Mouse (Mus musculus) CH12.LX (cell line): ENCODE data around the gene Gm20388.

ENCODE experiments used
- CHD1 ChIP-seq: IDR thresholded peaks from 2 replicates; pipeline ENCODE4 v1.6.1; 2012; ENCODE audit warnings: low read depth, low read length, improper control_type of control experiment, inconsistent platforms
- CTCF ChIP-seq, 2 experiments: IDR thresholded peaks in 1 of 2; conservative IDR thresholded peaks in 1 of 2; 2 replicates each; pipeline ENCODE4 v1.5.1; 2011 to 2012; ENCODE audit warnings: low read depth in 2 of 2, low read length in 2 of 2, improper control_type of control experiment in 1 of 2, inconsistent platforms in 1 of 2, mild to moderate bottlenecking in 1 of 2, moderate library complexity in 1 of 2
- ETS1 ChIP-seq: conservative IDR thresholded peaks from 2 replicates; pipeline ENCODE4 v1.6.1; 2012; ENCODE audit warnings: low read depth, mild to moderate bottlenecking, inconsistent platforms, low read length, improper control_type of control experiment, moderate library complexity
- KAT2A ChIP-seq: IDR thresholded peaks from 2 replicates; pipeline ENCODE4 v1.6.1; 2012; ENCODE audit warnings: low read length, improper control_type of control experiment, inconsistent platforms; ENCODE audit not compliant: insufficient replicate concordance
- MAZ ChIP-seq: IDR thresholded peaks from 2 replicates; pipeline ENCODE4 v1.6.1; 2012; ENCODE audit warnings: low read depth, mild to moderate bottlenecking, inconsistent platforms, low read length, improper control_type of control experiment, moderate library complexity
- MYC ChIP-seq: IDR thresholded peaks from 2 replicates; pipeline ENCODE4 v1.6.1; 2011; ENCODE audit warnings: low read depth, mild to moderate bottlenecking, improper control_type of control experiment, low read length
- POLR2A ChIP-seq: IDR thresholded peaks from 2 replicates; pipeline ENCODE4 v1.6.1; 2011; ENCODE audit warnings: low read depth, mild to moderate bottlenecking, improper control_type of control experiment, low read length
- RAD21 ChIP-seq: IDR thresholded peaks from 2 replicates; pipeline ENCODE4 v1.6.1; 2011; ENCODE audit warnings: low read depth, mild to moderate bottlenecking, low read length, improper control_type of control experiment, moderate library complexity
- SIN3A ChIP-seq: IDR thresholded peaks from 2 replicates; pipeline ENCODE4 v1.6.1; 2012; ENCODE audit warnings: low read length, improper control_type of control experiment, inconsistent platforms
- USF2 ChIP-seq: conservative IDR thresholded peaks from 2 replicates; pipeline ENCODE4 v1.6.1; 2011; ENCODE audit warnings: low read depth, low read length, improper control_type of control experiment
- ZNF384 ChIP-seq: IDR thresholded peaks from 2 replicates; pipeline ENCODE4 v1.6.1; 2012; ENCODE audit warnings: low read depth, low read length, improper control_type of control experiment, inconsistent platforms

DNA sequence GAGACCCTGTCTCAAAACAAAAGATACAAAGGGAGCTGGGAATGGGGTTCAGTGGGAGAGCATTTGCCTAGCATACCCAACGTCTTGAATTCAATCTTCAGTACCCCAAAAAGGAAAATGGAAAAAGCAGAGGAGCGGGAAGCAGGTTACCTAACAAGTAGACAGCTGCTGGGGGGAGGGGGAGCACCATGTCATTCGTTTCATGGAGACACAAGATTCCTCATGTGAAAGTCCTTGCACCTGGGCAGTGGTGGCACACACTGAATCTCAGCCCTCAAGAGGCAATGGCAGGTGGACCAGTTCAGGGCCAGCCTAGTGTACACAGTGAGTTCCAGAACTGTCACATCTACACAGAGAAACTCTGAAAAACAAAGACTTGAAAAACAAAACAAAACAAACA is 3946.7 kb downstream of the Gm20388 start:
- TF ChIP-seq USF2 = no peak
- TF ChIP-seq ETS1 = no peak
- TF ChIP-seq CTCF (conservative IDR thresholded peaks at IDR 0.05 in 1 of 2, IDR thresholded peaks at IDR 0.05 in 1 of 2; ENCODE audit: low read depth in 2 of 2, low read length in 2 of 2) = no peak
- no peak for TF ChIP-seq CHD1
- no peak for TF ChIP-seq POLR2A
- no peak for TF ChIP-seq KAT2A
- TF ChIP-seq MAZ = no peak
- TF ChIP-seq ZNF384 = no peak
- no peak for TF ChIP-seq SIN3A
- no peak for TF ChIP-seq RAD21
- TF ChIP-seq MYC = no peak
